Mouse (Mus musculus) neural tube, embryonic 12.5 days (tissue): ENCODE results near the gene Gm5460. TPM values are rescaled to one million over a fixed set of nuclear protein-coding genes. Genes with fewer than 3 reads are reported as not detected.
A peak's percentile ranks its signal among the peaks of the same experiment; 100 is the strongest.

ENCODE experiments used
- ATAC-seq: fragments of 200-750 bp; cut with Nextera tagmentation; 2 replicates; pipeline ENCODE4 v1.8.0; 2017; ENCODE audit warnings: low read depth, mild to moderate bottlenecking, moderate TSS enrichment, moderate library complexity; ENCODE audit not compliant: low FRiP score
- H3K27ac ChIP-seq: fragments of 300-500 bp; sonication (generic); 2 replicates; pipeline ENCODE4 v1.5.1; 2016
- H3K27me3 ChIP-seq: fragments of 300-500 bp; sonication (generic); replicated peaks from 2 replicates; pipeline ENCODE4 v1.6.1; 2016; ENCODE audit warnings: mild to moderate bottlenecking
- H3K36me3 ChIP-seq: fragments of 300-500 bp; sonication (generic); 2 replicates; pipeline ENCODE4 v1.6.1; 2016; ENCODE audit warnings: mild to moderate bottlenecking
- H3K4me1 ChIP-seq: fragments of 300-500 bp; sonication (generic); 2 replicates; pipeline ENCODE4 v1.6.1; 2016
- H3K4me2 ChIP-seq: fragments of 300-500 bp; sonication (generic); replicated peaks from 2 replicates; pipeline ENCODE4 v1.6.1; 2016; ENCODE audit warnings: mild to moderate bottlenecking
- H3K4me3 ChIP-seq: fragments of 300-500 bp; sonication (generic); 2 replicates; pipeline ENCODE4 v1.5.1; 2016
- H3K9ac ChIP-seq: fragments of 300-500 bp; sonication (generic); 2 replicates; pipeline ENCODE4 v1.6.1; 2016; ENCODE audit warnings: mild to moderate bottlenecking
- H3K9me3 ChIP-seq: fragments of 300-500 bp; sonication (generic); 2 replicates; pipeline ENCODE4 v1.6.1; 2016; ENCODE audit warnings: mild to moderate bottlenecking
- WGBS: fragments of 180-500 bp; shearing (Covaris S2); methylation state at CpG from one replicate; pipeline ENCODE4 v1.1.7; 2016; 5-methylcytosine and 5-hydroxymethylcytosine counted together
- polyA plus RNA-seq: library from polyadenylated mRNA; unstranded; fragments of >200 nt; fragmentation: Nextera tagmentation; extraction: Ambion mirVana; gene quantifications from 2 replicates; pipeline ENCODE4 v1.2.1, GENCODE M21; 2016

The Gm5460 gene
- polyA plus RNA-seq, 1 experiment from 2014 or later: not detected

DNA sequence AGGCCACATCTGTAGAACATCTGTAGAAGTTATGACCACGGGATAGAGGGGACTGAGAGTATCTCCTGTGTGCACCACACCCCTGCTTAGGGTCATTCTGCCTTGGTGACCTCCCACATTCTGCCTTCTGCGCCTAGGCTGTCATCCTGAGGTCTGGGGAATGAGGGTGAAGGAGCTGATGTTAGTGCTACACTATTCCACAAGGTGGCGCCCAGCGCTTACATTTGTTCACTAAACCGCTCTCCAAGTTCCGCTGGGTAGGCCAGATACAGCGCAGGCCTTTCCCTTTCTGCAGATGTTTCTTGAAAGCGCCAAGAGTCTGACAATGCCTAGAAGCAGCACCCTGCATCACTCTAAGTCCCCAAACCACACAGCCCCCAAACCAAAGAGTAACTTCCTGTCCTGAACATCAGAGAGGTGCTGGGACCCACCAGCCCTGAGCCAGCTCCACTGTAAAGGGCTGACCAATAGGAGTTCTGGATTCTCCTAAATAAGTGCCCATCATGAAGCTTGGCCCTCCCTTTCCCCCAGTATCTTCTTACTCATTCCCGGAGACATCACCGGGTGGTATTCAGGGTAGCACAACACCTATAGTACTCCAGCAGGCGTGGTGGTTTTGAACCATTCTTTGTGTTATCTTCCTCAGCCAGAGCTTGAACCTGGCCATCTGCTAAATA is 63.9 kb downstream of the Gm5460 start:
- no peaks in the 10 kb centered on the region for H3K27me3 ChIP-seq
- H3K27ac ChIP-seq: no peak overlapping the region
- 0 out of 2 replicates have a peak overlapping the region, but pooled peaks have one; percentile 22 for H3K4me2 ChIP-seq
- no peak overlapping the region for H3K4me3 ChIP-seq
- H3K9me3 ChIP-seq: no peaks in the 10 kb centered on the region
- no peaks in the 10 kb centered on the region for H3K36me3 ChIP-seq
- no peak overlapping the region for H3K9ac ChIP-seq
- WGBS: 14% methylated on average over 11 of the region's 11 CpGs
- no peaks in the 10 kb centered on the region for H3K4me1 ChIP-seq
- peak; percentile 83 for ATAC-seq

GRCm38 (mm10) chr14:34085731-34086130 is 69.2 kb downstream of the Gm5460 start, which contains the start of gene Anxa8:
Gene Anxa8, plus strand, starts transcription at chr14:34085981.
- Histone ChIP-seq H3K27ac (no peak within 1 kb of the TSS), H3K9ac (no peak within 1 kb of the TSS), H3K4me2 (no peak within 1 kb of the TSS), H3K4me3 (no peak within 1 kb of the TSS), H3K36me3 (no peaks in the 10 kb centered on the region), H3K27me3 (no peaks in the 10 kb centered on the region), H3K4me1 (no peaks in the 10 kb centered on the region), H3K9me3 (no peaks in the 10 kb centered on the region)
- WGBS: 70% methylated on average over 4 of the region's 4 CpGs
- no peak for ATAC-seq

- Histone ChIP-seq H3K27me3 (no peaks in the 10 kb centered on the region), H3K9me3 (no peaks in the 10 kb centered on the region), H3K27ac (no peak overlapping the region), H3K9ac (no peak overlapping the region), H3K4me3 (no peak overlapping the region), H3K4me2 (no peak overlapping the region), H3K4me1 (no peaks in the 10 kb centered on the region), H3K36me3 (no peaks in the 10 kb centered on the region)
- ATAC-seq: no peak
- WGBS: 68% methylated on average over 4 of the region's 4 CpGs
Measured at GRCm38 (mm10) chr14:34086806-34087205, 70.2 kb downstream of the Gm5460 start.

DNA sequence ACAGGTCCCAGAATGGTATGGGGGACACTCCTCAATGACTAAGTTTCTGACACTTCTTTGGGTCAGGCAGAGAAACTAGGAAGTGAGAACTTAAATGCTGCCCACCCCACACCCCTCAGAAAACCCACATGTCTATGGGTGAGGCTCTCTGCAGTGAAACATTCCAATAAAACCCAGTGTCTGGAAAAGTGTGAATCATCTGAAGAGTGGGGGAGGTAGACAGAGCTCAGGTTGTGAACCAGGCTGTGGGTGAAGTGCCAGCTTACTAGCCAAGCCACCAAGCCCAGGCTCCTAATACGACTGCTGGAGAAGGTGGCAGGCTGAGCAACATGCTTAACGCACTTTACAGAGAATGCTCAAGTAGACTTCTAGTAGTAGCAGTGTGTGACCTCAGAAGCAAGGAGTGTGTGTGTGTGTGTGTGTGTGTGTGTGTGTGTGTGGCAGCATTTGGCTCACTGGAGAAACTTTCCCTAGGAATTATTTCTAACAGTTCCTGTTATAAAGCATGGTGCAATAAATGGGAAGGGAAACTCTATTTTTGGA is 71.4 kb downstream of the Gm5460 start:
- no peak overlapping the region for H3K4me2 ChIP-seq
- H3K9ac ChIP-seq: no peak overlapping the region
- H3K9me3 ChIP-seq: no peaks in the 10 kb centered on the region
- H3K4me3 ChIP-seq: no peak overlapping the region
- H3K4me1 ChIP-seq: no peaks in the 10 kb centered on the region
- 83% methylated on average over 2 of the region's 2 CpGs for WGBS
- no peaks in the 10 kb centered on the region for H3K27me3 ChIP-seq
- H3K36me3 ChIP-seq: no peaks in the 10 kb centered on the region
- no peak for ATAC-seq
- H3K27ac ChIP-seq: no peak overlapping the region

DNA sequence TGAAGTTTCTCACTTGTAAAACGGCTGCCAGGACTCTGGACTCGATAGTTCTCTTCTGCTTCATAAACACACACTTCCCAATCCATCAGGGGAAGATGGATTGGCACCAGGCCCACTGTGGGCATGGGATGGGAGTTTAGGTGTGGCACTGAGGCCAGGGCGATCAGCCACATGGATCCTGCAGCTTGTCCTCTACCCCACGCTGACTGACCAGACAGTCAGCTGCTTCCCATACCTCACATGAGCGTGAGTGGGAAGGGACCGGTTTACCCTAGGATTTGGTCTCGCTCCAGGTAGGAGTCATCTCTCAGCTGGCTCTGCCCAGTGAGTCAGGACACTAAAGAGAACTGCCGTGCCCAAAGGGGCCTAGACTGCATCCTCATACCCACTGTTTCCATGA is 73.2 kb downstream of the Gm5460 start:
- H3K4me3 ChIP-seq: no peak overlapping the region
- H3K4me1 ChIP-seq: no peaks in the 10 kb centered on the region
- ATAC-seq: no peak
- no peak overlapping the region for H3K9ac ChIP-seq
- no peak overlapping the region for H3K4me2 ChIP-seq
- H3K27me3 ChIP-seq: no peaks in the 10 kb centered on the region
- H3K27ac ChIP-seq: no peak overlapping the region
- H3K36me3 ChIP-seq: no peaks in the 10 kb centered on the region
- 90% methylated on average over 8 of the region's 8 CpGs for WGBS
- H3K9me3 ChIP-seq: no peaks in the 10 kb centered on the region

DNA sequence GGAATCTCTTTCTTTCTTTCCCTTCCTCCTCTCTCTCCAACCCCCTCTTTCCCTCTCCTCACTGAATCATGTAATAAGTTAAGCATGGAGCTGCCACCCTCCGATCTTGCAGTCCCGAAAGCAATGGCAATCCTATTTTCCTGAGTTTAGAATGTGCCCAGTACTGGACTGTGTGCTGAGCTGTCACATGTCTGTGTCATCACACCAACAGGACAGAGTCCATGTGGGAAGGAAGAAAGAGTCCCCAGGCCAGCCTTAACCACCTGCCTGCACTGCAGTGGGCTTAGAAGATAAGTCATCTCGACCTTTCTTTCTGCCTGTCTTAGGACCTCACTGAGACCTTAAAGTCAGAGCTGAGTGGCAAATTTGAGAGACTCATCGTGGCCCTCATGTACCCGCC is 74.9 kb downstream of the Gm5460 start:
- no peak for ATAC-seq
- Histone ChIP-seq H3K27ac (no peak overlapping the region), H3K27me3 (no peaks in the 10 kb centered on the region), H3K36me3 (no peaks in the 10 kb centered on the region), H3K4me2 (no peak overlapping the region), H3K9me3 (no peaks in the 10 kb centered on the region), H3K9ac (no peak overlapping the region), H3K4me1 (no peaks in the 10 kb centered on the region), H3K4me3 (no peak overlapping the region)
- WGBS: 91% methylated on average over 5 of the region's 5 CpGs

GRCm38 (mm10) chr14:34092856-34093255 is 76.3 kb downstream of the Gm5460 start:
- H3K27me3 ChIP-seq: no peaks in the 10 kb centered on the region
- WGBS: 96% methylated on average over 1 of the region's 1 CpGs
- no peaks in the 10 kb centered on the region for H3K9me3 ChIP-seq
- H3K4me2 ChIP-seq: no peak overlapping the region
- H3K36me3 ChIP-seq: no peaks in the 10 kb centered on the region
- no peak for ATAC-seq
- H3K4me3 ChIP-seq: no peak overlapping the region
- no peaks in the 10 kb centered on the region for H3K4me1 ChIP-seq
- H3K27ac ChIP-seq: no peak overlapping the region
- no peak overlapping the region for H3K9ac ChIP-seq

- no peaks in the 10 kb centered on the region for H3K27me3 ChIP-seq
- H3K4me3 ChIP-seq: no peak overlapping the region
- H3K27ac ChIP-seq: no peak overlapping the region
- H3K9ac ChIP-seq: no peak overlapping the region
- no peak overlapping the region for H3K4me2 ChIP-seq
- WGBS: 82% methylated on average over 5 of the region's 5 CpGs
- no peaks in the 10 kb centered on the region for H3K9me3 ChIP-seq
- no peaks in the 10 kb centered on the region for H3K4me1 ChIP-seq
- ATAC-seq: no peak
- H3K36me3 ChIP-seq: no peaks in the 10 kb centered on the region
Measured at GRCm38 (mm10) chr14:34096161-34096560, 79.6 kb downstream of the Gm5460 start.

Other genes starting within 250 kb of the Gm5460 start
- gene Gdf10, start 93.2 kb upstream of the Gm5460 start, polyA plus RNA-seq: 12.5 and 14.6 TPM in 2 replicates
- not detected in 2 replicates for gene Gdf2, start 75.7 kb upstream of the Gm5460 start, polyA plus RNA-seq
- gene Rbp3, start 62.8 kb upstream of the Gm5460 start, polyA plus RNA-seq: not detected in 2 replicates
- gene Zfp488, start 38.0 kb upstream of the Gm5460 start, polyA plus RNA-seq: 0.04 and 0.18 TPM in 2 replicates
- not detected in 2 replicates for gene Gm30083, start 1.6 kb upstream of the Gm5460 start, polyA plus RNA-seq
- gene Antxrl, start 35.9 kb downstream of the Gm5460 start, polyA plus RNA-seq: not detected in 2 replicates
- 0.49 and 0.92 TPM in 2 replicates for gene Anxa8, start 69.2 kb downstream of the Gm5460 start, polyA plus RNA-seq
- gene A630023A22Rik, start 86.0 kb downstream of the Gm5460 start, polyA plus RNA-seq: not detected in 2 replicates
- gene Npy4r, start 135.7 kb downstream of the Gm5460 start, polyA plus RNA-seq: 0.05 TPM in 2 replicates
- gene Gprin2, start 184.9 kb downstream of the Gm5460 start, polyA plus RNA-seq: 2.3 and 3.1 TPM in 2 replicates
- 0.28 and 0.38 TPM in 2 replicates for gene Syt15, start 202.8 kb downstream of the Gm5460 start, polyA plus RNA-seq